Mouse (Mus musculus): Measurements from ENCODE around the gene Pxdn. TPM values are rescaled to one million over a fixed set of nuclear protein-coding genes. Genes with fewer than 3 reads are reported as not detected.

Pxdn gene
- total and polyA plus RNA-seq, 3 experiments: 50.3 to 85.7 (median 59.2) TPM

DNA sequence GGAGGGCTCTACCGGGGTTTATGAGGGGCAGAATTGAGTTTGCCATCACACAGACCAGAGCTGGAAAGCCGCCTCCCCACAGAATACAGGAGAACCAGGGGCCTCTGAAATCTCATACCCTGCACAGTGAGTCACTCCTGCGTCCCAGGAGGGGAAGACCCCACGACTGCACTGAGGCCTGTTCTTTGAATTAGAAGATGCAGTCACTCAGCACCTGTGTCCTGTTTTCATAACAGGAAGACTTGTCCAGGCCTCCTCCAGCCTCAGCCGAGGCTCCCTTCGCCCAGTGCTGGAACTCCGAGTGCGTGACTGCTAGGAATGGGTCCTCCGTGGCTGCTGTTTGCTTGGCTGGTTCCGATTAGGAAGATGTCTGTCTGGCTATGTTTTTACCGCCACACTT is 16.6 kb downstream of the Pxdn start:
- no peak for DNase-seq

GRCm38 (mm10) chr12:29954464-29954863 is 17.1 kb downstream of the Pxdn start:
- no peak for DNase-seq

- DNase-seq: no peak
These were observed 19.6 kb downstream of the Pxdn start for GRCm38 (mm10) chr12:29956969-29957368.

- no peak for DNase-seq
These were observed 21.2 kb downstream of the Pxdn start for GRCm38 (mm10) chr12:29958637-29959036.

GRCm38 (mm10) chr12:29961041-29961440 is 23.6 kb downstream of the Pxdn start:
- no peak for DNase-seq

DNA sequence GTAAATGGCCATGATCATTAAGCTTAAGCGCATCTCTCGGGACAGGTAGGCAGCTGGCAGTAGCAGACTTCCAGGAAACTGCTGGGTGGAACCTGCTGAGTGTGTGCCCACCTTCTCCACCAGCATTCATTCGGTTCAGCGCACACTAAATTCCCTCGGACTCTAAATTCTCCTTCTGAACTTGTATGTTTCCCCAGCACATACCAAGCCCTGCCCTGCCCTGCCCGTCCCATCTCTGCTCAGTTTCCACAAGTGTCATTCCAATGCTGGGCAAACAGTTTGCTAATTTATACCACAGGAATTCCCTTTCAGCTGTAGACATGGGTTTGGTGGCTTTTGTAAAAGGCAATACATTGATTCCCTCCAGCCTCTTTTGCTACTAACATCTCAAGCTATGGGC is 27.6 kb downstream of the Pxdn start:
- no peak for DNase-seq

DNA sequence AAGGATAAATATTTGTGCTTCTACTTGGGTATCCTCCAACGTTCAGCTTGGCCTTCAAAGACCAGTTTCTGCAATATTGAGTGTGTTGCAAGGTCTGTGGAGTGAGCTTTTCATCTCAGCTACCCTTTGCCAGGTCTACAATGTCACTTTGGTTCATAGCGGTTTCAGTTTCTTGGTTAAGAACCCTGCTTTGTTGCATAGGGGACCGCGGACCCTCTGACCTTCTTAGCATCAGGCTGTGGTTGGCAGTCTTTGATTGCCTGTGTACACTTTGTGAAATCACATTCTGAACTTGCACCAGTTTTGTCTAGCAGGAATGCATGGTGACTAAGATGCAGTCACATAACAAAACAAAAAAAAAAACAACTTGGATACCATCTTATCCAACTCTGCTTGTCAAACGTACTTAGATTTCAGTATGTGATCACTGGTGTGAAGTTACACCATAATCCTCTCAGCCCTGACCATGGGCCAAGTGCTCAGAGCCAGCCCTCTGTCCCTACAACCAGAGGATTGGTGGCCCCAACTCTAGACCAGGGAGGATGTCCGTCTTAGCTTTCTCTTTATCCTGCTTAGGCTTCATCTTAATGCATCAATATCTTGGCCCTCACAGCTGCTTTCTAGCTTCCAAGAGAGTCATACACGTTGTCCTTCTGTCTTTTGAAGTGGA is 34.5 kb downstream of the Pxdn start:
- DNase-seq: peak; percentile 61

GRCm38 (mm10) chr12:29972533-29972932 is 35.1 kb downstream of the Pxdn start:
- DNase-seq: no peak

DNA sequence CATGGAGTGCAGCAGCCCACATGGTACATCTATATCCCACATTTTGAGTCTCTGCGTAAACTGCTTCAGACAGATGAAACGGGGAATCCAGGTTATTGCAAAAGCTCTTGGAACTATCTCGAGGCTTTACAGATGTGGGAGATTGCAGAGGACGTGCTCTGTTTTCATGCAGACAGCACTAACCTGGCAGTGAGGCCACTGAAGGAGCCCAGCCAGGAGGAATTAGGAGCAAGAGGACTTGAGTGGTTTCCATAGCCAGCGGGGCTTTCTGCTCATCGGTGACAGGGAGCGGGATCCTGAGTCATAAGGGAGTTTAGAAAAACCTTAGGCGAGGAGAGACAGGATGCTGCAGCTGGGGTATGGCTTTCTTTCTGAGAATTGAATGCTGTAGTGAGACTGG is 42.7 kb downstream of the Pxdn start:
- DNase-seq: no peak

DNA sequence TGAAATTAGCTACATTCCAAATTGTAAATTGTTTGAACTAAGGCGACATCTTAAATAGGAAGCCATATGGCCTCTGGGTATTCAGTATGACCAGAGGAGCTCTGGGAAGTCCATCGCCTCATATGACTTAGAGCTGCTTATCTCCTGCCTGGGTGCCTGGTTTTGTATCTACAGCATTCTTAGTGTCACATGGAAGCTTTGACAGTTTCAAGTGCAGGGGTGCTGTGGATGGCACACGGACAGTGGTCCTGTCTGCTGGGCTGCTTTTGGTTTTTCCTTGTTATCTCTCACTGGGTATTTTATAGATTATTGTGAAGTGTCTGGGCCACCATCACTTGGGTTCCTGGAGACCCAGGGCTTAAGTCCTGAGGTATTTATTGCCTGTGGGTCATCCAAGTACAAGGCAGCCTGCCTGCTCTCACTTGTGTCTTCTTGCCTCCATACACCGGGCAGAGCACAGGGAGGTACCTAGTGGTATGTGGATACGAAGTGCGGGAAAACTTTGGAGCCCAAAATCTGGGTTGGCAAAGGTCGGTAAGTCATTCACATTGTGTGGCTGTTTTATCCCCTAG is 44.4 kb downstream of the Pxdn start:
- DNase-seq: no peak

GRCm38 (mm10) chr12:29983190-29983589 is 45.8 kb downstream of the Pxdn start:
- no peak for DNase-seq

GRCm38 (mm10) chr12:29985126-29985525 is 47.7 kb downstream of the Pxdn start:
- peak; percentile 60 for DNase-seq

DNA sequence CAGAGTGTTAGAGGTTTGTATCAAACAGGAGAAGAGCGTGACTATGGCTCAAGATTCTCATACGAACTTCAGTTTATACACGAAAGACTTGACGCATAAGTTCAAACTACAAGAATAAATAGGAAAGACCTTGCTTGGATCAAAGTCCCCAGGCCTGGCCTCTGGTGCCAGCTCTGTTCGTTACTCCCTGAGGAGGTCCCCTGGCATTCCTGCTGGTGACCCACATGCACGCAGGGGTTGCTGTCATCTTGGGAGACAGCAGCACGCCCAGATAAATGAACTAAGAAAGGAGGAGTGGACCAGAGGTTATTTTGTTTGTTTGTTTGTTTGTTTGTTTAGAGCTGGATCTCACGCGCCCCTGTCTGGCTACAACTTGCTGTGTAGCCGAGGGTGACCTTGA is 48.8 kb downstream of the Pxdn start:
- no peak for DNase-seq

DNA sequence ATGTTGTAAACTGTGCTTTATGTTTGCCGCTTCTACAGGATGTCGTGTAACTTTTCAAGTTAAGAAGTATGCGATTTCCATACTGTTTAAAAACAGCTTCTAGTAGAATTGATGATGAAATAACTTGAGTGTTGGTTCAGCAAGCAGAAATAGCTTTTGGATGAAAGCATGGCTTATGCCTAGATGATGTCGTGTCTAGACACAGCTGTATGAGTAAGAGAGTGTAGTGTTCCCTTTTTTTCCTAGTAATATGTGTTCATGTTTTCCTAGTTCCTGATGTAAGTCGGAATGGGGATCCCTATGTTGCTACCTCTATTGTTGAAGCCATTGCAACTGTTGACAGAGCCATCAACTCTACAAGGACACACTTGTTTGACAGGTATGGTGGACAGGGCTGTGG is 61.5 kb downstream of the Pxdn start:
- no peak for DNase-seq

- peak; percentile 15 for DNase-seq
These were observed 64.5 kb downstream of the Pxdn start for GRCm38 (mm10) chr12:30001951-30002350.

- peak; percentile 80 for DNase-seq
These were observed 66.4 kb downstream of the Pxdn start for GRCm38 (mm10) chr12:30003680-30004364.

GRCm38 (mm10) chr12:30004365-30004723 is 66.9 kb downstream of the Pxdn start:
- no peak for DNase-seq

DNA sequence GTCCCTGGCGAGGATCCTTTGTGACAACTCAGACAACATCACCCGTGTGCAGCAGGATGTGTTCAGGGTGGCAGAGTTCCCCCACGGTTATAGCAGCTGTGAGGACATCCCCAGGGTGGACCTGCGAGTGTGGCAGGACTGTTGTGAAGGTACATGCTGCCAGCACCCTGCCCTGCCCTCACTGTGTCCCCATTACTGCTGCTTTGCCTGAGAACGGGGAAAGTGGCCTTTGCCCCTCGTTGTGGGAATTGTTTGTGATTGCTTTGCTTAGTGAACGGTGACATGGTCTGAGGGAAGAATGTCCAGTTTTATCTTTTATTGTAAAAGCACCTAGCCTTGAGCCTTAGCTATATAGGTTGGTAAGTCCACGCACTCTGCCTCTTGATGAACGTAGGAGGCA is 69.2 kb downstream of the Pxdn start:
- no peak for DNase-seq

- no peak for DNase-seq
These were observed 71.3 kb downstream of the Pxdn start for GRCm38 (mm10) chr12:30008741-30009140.

GRCm38 (mm10) chr12:30015501-30015900 is 78.1 kb downstream of the Pxdn start:
- DNase-seq: no peak

- no peak for DNase-seq
These were observed 79.7 kb downstream of the Pxdn start for GRCm38 (mm10) chr12:30017131-30017530.

DNA sequence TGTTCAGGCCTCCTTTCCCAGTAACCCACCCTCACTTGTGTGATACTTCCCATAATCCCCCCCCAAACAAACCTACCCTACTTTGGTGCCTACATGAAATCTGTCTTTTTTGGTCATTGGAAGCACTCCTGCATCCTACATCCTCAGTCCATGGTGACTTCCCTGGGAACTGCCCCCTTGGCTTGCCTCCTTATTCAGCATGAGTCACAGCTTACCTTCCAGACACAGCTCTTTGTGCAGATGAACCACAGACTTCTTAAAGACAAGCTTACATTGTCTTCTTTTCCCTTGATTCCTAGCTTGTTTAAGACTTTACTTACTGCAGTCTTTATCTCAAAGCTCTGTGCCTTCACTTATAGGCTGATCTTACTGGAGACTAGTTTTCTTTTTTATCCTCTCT is 83.0 kb downstream of the Pxdn start:
- DNase-seq: no peak

- peak; percentile 54 for DNase-seq
These were observed 86.1 kb downstream of the Pxdn start for GRCm38 (mm10) chr12:30023491-30023890.
